Mouse (Mus musculus): ENCODE measurements at regions not wholly inside any gene's neighbourhood (a gene's known extent, or its start where the extent isn't known, plus 50 kb on each side); places are given as distances from the start of the nearest gene placed in this dataset.
A peak's percentile ranks its signal among the peaks of the same experiment; 100 is the strongest.

- Histone ChIP-seq H3K27ac (replicated peaks) (no peak overlapping the region), H3K36me3 (no peaks in the 10 kb centered on the region), H3K4me1 (replicated peaks) (no peaks in the 10 kb centered on the region), H3K4me3 (no peak overlapping the region), H3K27me3 (peaks cover 14% of the 10 kb centered on the region), H3K4me2 (no peak overlapping the region), H3K9me3 (no peaks in the 10 kb centered on the region), H3K9ac (no peak overlapping the region)
- 80% methylated on average over 11 of the region's 11 CpGs for WGBS
- ATAC-seq (ENCODE audit: low FRiP score, low read depth): no peak
Measured at GRCm38 (mm10) chr6:100176914-100177560, 110.2 kb downstream of the Rybp start.

- Histone ChIP-seq H3K9me3 (no peaks in the 10 kb centered on the region), H3K4me3 (no peak overlapping the region; the same call in 1 of the 2 replicates), H3K27ac (replicated peaks) (no peak overlapping the region), H3K4me1 (replicated peaks) (peaks cover 11% of the 10 kb centered on the region), H3K4me2 (peak overlapping the region; percentile 33), H3K9ac (no peak overlapping the region), H3K36me3 (no peaks in the 10 kb centered on the region), H3K27me3 (peaks cover 21% of the 10 kb centered on the region)
- WGBS: 8% methylated on average over 22 of the region's 22 CpGs
- ATAC-seq (ENCODE audit: low FRiP score, low read depth): peak; percentile 52; the same call in 1 of the 2 replicates
Measured at GRCm38 (mm10) chr6:100170711-100171348, 116.5 kb downstream of the Rybp start.

- H3K4me1 ChIP-seq (replicated peaks): peaks cover 31% of the 10 kb centered on the region
- H3K9ac ChIP-seq: no peak overlapping the region
- H3K36me3 ChIP-seq: no peaks in the 10 kb centered on the region
- no peaks in the 10 kb centered on the region for H3K9me3 ChIP-seq
- H3K27ac ChIP-seq (replicated peaks): no peak overlapping the region
- H3K27me3 ChIP-seq: peaks cover 22% of the 10 kb centered on the region
- 57% methylated on average over 5 of the region's 5 CpGs for WGBS
- ATAC-seq (ENCODE audit: low FRiP score, low read depth): no peak
- no peak overlapping the region for H3K4me3 ChIP-seq
- H3K4me2 ChIP-seq: no peak overlapping the region
Measured at GRCm38 (mm10) chr6:100167321-100167720, 120.0 kb downstream of the Rybp start.

- Histone ChIP-seq H3K4me1 (replicated peaks) (peaks cover 23% of the 10 kb centered on the region), H3K36me3 (no peaks in the 10 kb centered on the region), H3K4me3 (no peak overlapping the region), H3K4me2 (no peak overlapping the region), H3K27ac (replicated peaks) (no peak overlapping the region), H3K27me3 (peaks cover 10% of the 10 kb centered on the region; the same call in 1 of the 2 replicates), H3K9ac (no peak overlapping the region), H3K9me3 (no peaks in the 10 kb centered on the region)
- WGBS: 92% methylated on average over 3 of the region's 3 CpGs
- no peak for ATAC-seq (ENCODE audit: low FRiP score, low read depth)
Measured at GRCm38 (mm10) chr6:100165746-100166145, 121.5 kb downstream of the Rybp start.

- Histone ChIP-seq H3K4me1 (replicated peaks) (peaks cover 20% of the 10 kb centered on the region), H3K27me3 (peaks cover 8% of the 10 kb centered on the region; the same call in 1 of the 2 replicates), H3K9ac (no peak overlapping the region), H3K4me2 (no peak overlapping the region), H3K4me3 (no peak overlapping the region), H3K27ac (replicated peaks) (no peak overlapping the region), H3K9me3 (no peaks in the 10 kb centered on the region), H3K36me3 (no peaks in the 10 kb centered on the region)
- WGBS: 37% methylated on average over 4 of the region's 4 CpGs
- ATAC-seq (ENCODE audit: low FRiP score, low read depth): no peak
Measured at GRCm38 (mm10) chr6:100164162-100164561, 123.1 kb downstream of the Rybp start.

- 41% methylated on average over 5 of the region's 5 CpGs for WGBS
- ATAC-seq (ENCODE audit: low FRiP score, low read depth): no peak
Measured at GRCm38 (mm10) chr6:100163814-100164130, 123.5 kb downstream of the Rybp start.

GRCm38 (mm10) chr6:100162961-100163813, 124.1 kb downstream of the Rybp start:
- H3K27me3 ChIP-seq: peaks cover 8% of the 10 kb centered on the region; the same call in 1 of the 2 replicates
- H3K27ac ChIP-seq (replicated peaks): no peak overlapping the region
- 15% methylated on average over 17 of the region's 17 CpGs for WGBS
- no peaks in the 10 kb centered on the region for H3K36me3 ChIP-seq
- peaks cover 20% of the 10 kb centered on the region for H3K4me1 ChIP-seq (replicated peaks)
- no peak overlapping the region for H3K9ac ChIP-seq
- peak; percentile 89 for ATAC-seq (ENCODE audit: low FRiP score, low read depth)
- H3K4me2 ChIP-seq: peak overlapping the region; percentile 38
- no peak overlapping the region for H3K4me3 ChIP-seq
- H3K9me3 ChIP-seq: no peaks in the 10 kb centered on the region

More at GRCm38 (mm10) chr6:100163814-100164130, 123.5 kb downstream of the Rybp start:
- no peaks in the 10 kb centered on the region for H3K9me3 ChIP-seq
- H3K27ac ChIP-seq (replicated peaks): no peak overlapping the region
- no peak overlapping the region for H3K4me2 ChIP-seq
- no peak overlapping the region for H3K4me3 ChIP-seq
- peaks cover 8% of the 10 kb centered on the region; the same call in 1 of the 2 replicates for H3K27me3 ChIP-seq
- H3K9ac ChIP-seq: no peak overlapping the region
- H3K36me3 ChIP-seq: no peaks in the 10 kb centered on the region
- H3K4me1 ChIP-seq (replicated peaks): peaks cover 20% of the 10 kb centered on the region

GRCm38 (mm10) chr6:100160670-100161069, 126.6 kb downstream of the Rybp start:
- Histone ChIP-seq H3K4me2 (no peak overlapping the region), H3K4me3 (no peak overlapping the region), H3K27ac (replicated peaks) (no peak overlapping the region), H3K36me3 (no peaks in the 10 kb centered on the region), H3K27me3 (peaks cover 8% of the 10 kb centered on the region; the same call in 1 of the 2 replicates), H3K4me1 (replicated peaks) (peaks cover 33% of the 10 kb centered on the region), H3K9me3 (no peaks in the 10 kb centered on the region), H3K9ac (no peak overlapping the region)
- ATAC-seq (ENCODE audit: low FRiP score, low read depth): no peak
- 43% methylated on average over 8 of the region's 8 CpGs for WGBS

GRCm38 (mm10) chr6:100159817-100160216, 127.5 kb downstream of the Rybp start:
- H3K36me3 ChIP-seq: no peaks in the 10 kb centered on the region
- no peak for ATAC-seq (ENCODE audit: low FRiP score, low read depth)
- no peak overlapping the region for H3K4me2 ChIP-seq
- 81% methylated on average over 4 of the region's 4 CpGs for WGBS
- H3K27ac ChIP-seq (replicated peaks): no peak overlapping the region
- H3K9ac ChIP-seq: no peak overlapping the region
- peaks cover 35% of the 10 kb centered on the region for H3K4me1 ChIP-seq (replicated peaks)
- no peak overlapping the region for H3K4me3 ChIP-seq
- peaks cover 8% of the 10 kb centered on the region; the same call in 1 of the 2 replicates for H3K27me3 ChIP-seq
- no peaks in the 10 kb centered on the region for H3K9me3 ChIP-seq

GRCm38 (mm10) chr6:100159246-100159645, 128.0 kb downstream of the Rybp start:
- 35% methylated on average over 1 of the region's 1 CpGs for WGBS
- H3K9ac ChIP-seq: no peak overlapping the region
- H3K27me3 ChIP-seq: peaks cover 8% of the 10 kb centered on the region; the same call in 1 of the 2 replicates
- H3K4me3 ChIP-seq: no peak overlapping the region
- H3K27ac ChIP-seq (replicated peaks): no peak overlapping the region
- no peaks in the 10 kb centered on the region for H3K9me3 ChIP-seq
- H3K4me1 ChIP-seq (replicated peaks): peaks cover 35% of the 10 kb centered on the region
- H3K4me2 ChIP-seq: no peak overlapping the region
- H3K36me3 ChIP-seq: no peaks in the 10 kb centered on the region
- ATAC-seq (ENCODE audit: low FRiP score, low read depth): no peak

- H3K4me1 ChIP-seq (replicated peaks): peaks cover 16% of the 10 kb centered on the region
- H3K36me3 ChIP-seq: no peaks in the 10 kb centered on the region
- H3K27me3 ChIP-seq: 0 out of 2 replicates have a peak, but pooled peaks cover 2% of the 10 kb centered on the region
- no peak overlapping the region for H3K4me3 ChIP-seq
- no peaks in the 10 kb centered on the region for H3K9me3 ChIP-seq
- H3K9ac ChIP-seq: no peak overlapping the region
- H3K4me2 ChIP-seq: no peak overlapping the region
- peak; percentile 47; the same call in 1 of the 2 replicates for ATAC-seq (ENCODE audit: low FRiP score, low read depth)
- H3K27ac ChIP-seq (replicated peaks): no peak overlapping the region
- 22% methylated on average over 7 of the region's 7 CpGs for WGBS
Measured at GRCm38 (mm10) chr6:100157288-100157687, 130.0 kb downstream of the Rybp start.

- no peak overlapping the region for H3K4me2 ChIP-seq
- 61% methylated on average over 4 of the region's 4 CpGs for WGBS
- H3K4me3 ChIP-seq: no peak overlapping the region
- H3K9me3 ChIP-seq: no peaks in the 10 kb centered on the region
- no peak overlapping the region for H3K9ac ChIP-seq
- no peak for ATAC-seq (ENCODE audit: low FRiP score, low read depth)
- peak overlapping the region; percentile 35; the same call in 1 of the 2 replicates for H3K27ac ChIP-seq (replicated peaks)
- peaks cover 16% of the 10 kb centered on the region for H3K4me1 ChIP-seq (replicated peaks)
- peaks cover 8% of the 10 kb centered on the region; the same call in 1 of the 2 replicates for H3K27me3 ChIP-seq
- H3K36me3 ChIP-seq: no peaks in the 10 kb centered on the region
Measured at GRCm38 (mm10) chr6:100156163-100156562, 131.1 kb downstream of the Rybp start.
